Mouse (Mus musculus) intestine, embryonic 14.5 days (tissue): ENCODE measurements around the gene Gstp3. TPM values are rescaled to one million over a fixed set of nuclear protein-coding genes. Genes with fewer than 3 reads are reported as not detected.
A peak's percentile ranks its signal among the peaks of the same experiment; 100 is the strongest.
"Not testable (repeated sequence)": the region's sequence is repeated elsewhere in the genome, so short reads cannot be mapped to it uniquely, and the experiment has no call there.

ENCODE experiments used
- ATAC-seq: fragments of 200-750 bp; cut with Nextera tagmentation; replicated peaks from 2 replicates; pipeline ENCODE4 v1.8.0; 2017; ENCODE audit warnings: low read depth, moderate number of reproducible peaks, moderate TSS enrichment, moderate library complexity; ENCODE audit not compliant: low FRiP score, low TSS enrichment
- DNase-seq: peaks from one replicate; pipeline ENCODE4 v3.0.0-alpha.2; 2018; ENCODE audit warnings: low spot score
- H3K27ac ChIP-seq: fragments of 300-500 bp; sonication (generic); 2 replicates; pipeline ENCODE4 v1.5.1; 2014; ENCODE audit warnings: low read depth, mild to moderate bottlenecking, control low read depth
- H3K27me3 ChIP-seq: fragments of 300-500 bp; sonication (generic); replicated peaks from 2 replicates; pipeline ENCODE4 v1.6.1; 2014; ENCODE audit warnings: low read length, control low read depth; ENCODE audit not compliant: control insufficient read depth, insufficient read depth
- H3K36me3 ChIP-seq: fragments of 300-500 bp; sonication (generic); 2 replicates; pipeline ENCODE4 v1.6.1; 2014; ENCODE audit warnings: low read length, control low read depth; ENCODE audit not compliant: control insufficient read depth, insufficient read depth
- H3K4me1 ChIP-seq: fragments of 300-500 bp; sonication (generic); replicated peaks from 2 replicates; pipeline ENCODE4 v1.6.1; 2014; ENCODE audit warnings: low read length, control low read depth, mixed read lengths; ENCODE audit not compliant: control insufficient read depth, insufficient read depth
- H3K4me2 ChIP-seq: fragments of 300-500 bp; sonication (generic); 2 replicates; pipeline ENCODE4 v1.6.1; 2014; ENCODE audit warnings: low read length
- H3K4me3 ChIP-seq: fragments of 300-500 bp; sonication (generic); 2 replicates; pipeline ENCODE4 v1.5.1; 2014; ENCODE audit warnings: low read depth, low read length, control low read depth, mixed read lengths
- H3K9ac ChIP-seq: fragments of 300-500 bp; sonication (generic); 2 replicates; pipeline ENCODE4 v1.6.1; 2014; ENCODE audit warnings: mild to moderate bottlenecking, low read length
- H3K9me3 ChIP-seq: fragments of 300-500 bp; sonication (generic); 2 replicates; pipeline ENCODE4 v1.6.1; 2016; ENCODE audit warnings: low read length, control low read depth; ENCODE audit not compliant: control insufficient read depth
- WGBS: fragments of 180-500 bp; shearing (Covaris S2); extraction: QIAGEN DNeasy Blood & Tissue Kit; methylation state at CpG from one replicate; pipeline ENCODE4 v1.1.7; 2014; 5-methylcytosine and 5-hydroxymethylcytosine counted together
- polyA plus RNA-seq: library from polyadenylated mRNA; unstranded; fragments of >200 nt; fragmentation: Nextera tagmentation; extraction: Ambion mirVana; gene quantifications from 2 replicates; pipeline ENCODE4 v1.2.1, GENCODE M21; 2014

Gene Gstp3
- polyA plus RNA-seq, 1 experiment from 2014 or later, result 1.3 TPM

- no peaks in the 10 kb centered on the region for H3K27me3 ChIP-seq
- no peak overlapping the region for H3K4me3 ChIP-seq
- H3K4me1 ChIP-seq, result no peaks in the 10 kb centered on the region
- no peak overlapping the region for H3K27ac ChIP-seq
- no peak overlapping the region for H3K9ac ChIP-seq
- ATAC-seq (no peak), DNase-seq (no peak)
- H3K36me3 ChIP-seq, result no peaks in the 10 kb centered on the region
- H3K9me3 ChIP-seq, result no peaks in the 10 kb centered on the region
- H3K4me2 ChIP-seq, result no peak overlapping the region
- 74% methylated on average over 6 of the region's 6 CpGs for WGBS
These were observed 13.5 kb upstream of the Gstp3 start for GRCm38 (mm10) chr19:4072706-4073424.

- Histone ChIP-seq H3K36me3 (no peaks in the 10 kb centered on the region), H3K4me2 (no peak overlapping the region), H3K9me3 (no peaks in the 10 kb centered on the region), H3K27me3 (no peaks in the 10 kb centered on the region), H3K9ac (no peak overlapping the region), H3K4me3 (no peak overlapping the region), H3K27ac (no peak overlapping the region), H3K4me1 (no peaks in the 10 kb centered on the region)
- ATAC-seq (no peak), DNase-seq (no peak)
- 88% methylated on average over 6 of the region's 6 CpGs for WGBS
These were observed 12.0 kb upstream of the Gstp3 start for GRCm38 (mm10) chr19:4071406-4071805.

- no peak overlapping the region for H3K9ac ChIP-seq
- 80% methylated on average over 8 of the region's 8 CpGs for WGBS
- no peaks in the 10 kb centered on the region for H3K4me1 ChIP-seq
- H3K36me3 ChIP-seq, result no peaks in the 10 kb centered on the region
- no peak overlapping the region for H3K4me3 ChIP-seq
- no peak overlapping the region for H3K27ac ChIP-seq
- no peaks in the 10 kb centered on the region for H3K9me3 ChIP-seq
- no peak for DNase-seq
- no peak for ATAC-seq
- no peak overlapping the region for H3K4me2 ChIP-seq
- no peaks in the 10 kb centered on the region for H3K27me3 ChIP-seq
These were observed 11.4 kb upstream of the Gstp3 start for GRCm38 (mm10) chr19:4070756-4071155.

GRCm38 (mm10) chr19:4070311-4070710 is 10.9 kb upstream of the Gstp3 start:
- Histone ChIP-seq H3K27ac (no peak overlapping the region), H3K27me3 (no peaks in the 10 kb centered on the region), H3K9me3 (no peaks in the 10 kb centered on the region), H3K4me1 (no peaks in the 10 kb centered on the region), H3K36me3 (no peaks in the 10 kb centered on the region), H3K4me2 (no peak overlapping the region), H3K4me3 (no peak overlapping the region), H3K9ac (no peak overlapping the region)
- 60% methylated on average over 15 of the region's 15 CpGs for WGBS
- no peak for ATAC-seq
- DNase-seq, result no peak

GRCm38 (mm10) chr19:4068717-4069410 is 9.5 kb upstream of the Gstp3 start:
- no peak overlapping the region for H3K9ac ChIP-seq
- H3K4me3 ChIP-seq, result no peak overlapping the region
- H3K4me2 ChIP-seq, result peak overlapping the region; percentile 12; the same call in 1 of the 2 replicates
- DNase-seq, result no peak
- no peaks in the 10 kb centered on the region for H3K9me3 ChIP-seq
- no peaks in the 10 kb centered on the region for H3K27me3 ChIP-seq
- H3K4me1 ChIP-seq, result no peaks in the 10 kb centered on the region
- 70% methylated on average over 15 of the region's 15 CpGs for WGBS
- H3K27ac ChIP-seq, result no peak overlapping the region
- ATAC-seq, result no peak
- H3K36me3 ChIP-seq, result no peaks in the 10 kb centered on the region

- not testable (repeated sequence) for H3K4me2 ChIP-seq, H3K4me1 ChIP-seq
These were observed 8.9 kb upstream of the Gstp3 start for GRCm38 (mm10) chr19:4068242-4068641.

GRCm38 (mm10) chr19:4066877-4067276 is 7.5 kb upstream of the Gstp3 start:
- Histone ChIP-seq H3K4me3 (no peak overlapping the region), H3K36me3 (no peaks in the 10 kb centered on the region), H3K27me3 (no peaks in the 10 kb centered on the region), H3K4me1 (no peaks in the 10 kb centered on the region), H3K9ac (no peak overlapping the region), H3K9me3 (no peaks in the 10 kb centered on the region), H3K4me2 (no peak overlapping the region), H3K27ac (no peak overlapping the region)
- no peak for DNase-seq
- no peak for ATAC-seq

More at GRCm38 (mm10) chr19:4068242-4068641, 8.9 kb upstream of the Gstp3 start:
- H3K27me3 ChIP-seq, H3K36me3 ChIP-seq, H3K9me3 ChIP-seq, H3K4me3 ChIP-seq, H3K27ac ChIP-seq, DNase-seq, ATAC-seq, H3K9ac ChIP-seq: not testable (repeated sequence)
- 89% methylated on average over 2 of the region's 2 CpGs for WGBS

- no peak overlapping the region for H3K4me2 ChIP-seq
- no peak overlapping the region for H3K27ac ChIP-seq
- H3K4me1 ChIP-seq, result no peaks in the 10 kb centered on the region
- ATAC-seq (no peak), DNase-seq (no peak)
- H3K9ac ChIP-seq, result no peak overlapping the region
- H3K27me3 ChIP-seq, result no peaks in the 10 kb centered on the region
- no peaks in the 10 kb centered on the region for H3K9me3 ChIP-seq
- 82% methylated on average over 6 of the region's 6 CpGs for WGBS
- H3K4me3 ChIP-seq, result no peak overlapping the region
- no peaks in the 10 kb centered on the region for H3K36me3 ChIP-seq
These were observed 6.9 kb upstream of the Gstp3 start for GRCm38 (mm10) chr19:4066280-4066679.

GRCm38 (mm10) chr19:4064501-4064900 is 5.1 kb upstream of the Gstp3 start:
- WGBS, result 21% methylated on average over 4 of the region's 11 CpGs
- H3K9ac ChIP-seq, H3K4me3 ChIP-seq, H3K4me2 ChIP-seq, H3K9me3 ChIP-seq, H3K27me3 ChIP-seq, H3K27ac ChIP-seq, H3K4me1 ChIP-seq, DNase-seq, ATAC-seq, H3K36me3 ChIP-seq: not testable (repeated sequence)
